Mouse (Mus musculus) small intestine, adult 2 months (tissue): ENCODE measurements at regions not wholly inside any gene's neighbourhood (a gene's known extent, or its start where the extent isn't known, plus 50 kb on each side); places are given as distances from the start of the nearest gene placed in this dataset.

Experiments used
- CTCF ChIP-seq: fragments of 200-500 bp; IDR thresholded peaks from 2 replicates; pipeline ENCODE4 v1.5.1; 2012; ENCODE audit warnings: low read depth, mild to moderate bottlenecking, control low read depth, inconsistent platforms, low read length, moderate library complexity, mixed read lengths; ENCODE audit not compliant: insufficient replicate concordance, insufficient read length; ENCODE audit errors: extremely low read depth
- POLR2A ChIP-seq: fragments of 200-500 bp; IDR thresholded peaks from 2 replicates; pipeline ENCODE4 v1.6.1; 2012; ENCODE audit warnings: low read depth, mild to moderate bottlenecking, control low read depth, inconsistent platforms, low read length, moderate library complexity

- no peak for TF ChIP-seq CTCF
- TF ChIP-seq POLR2A, result no peak
Measured at GRCm38 (mm10) chr16:24193945-24194344, 199.4 kb upstream of the Lpp start.
